Mouse (Mus musculus) C2C12 (cell line): ENCODE data around the gene Dock4. TPM values are rescaled to one million over a fixed set of nuclear protein-coding genes. Genes with fewer than 3 reads are reported as not detected.

Experiments
- H3K27me3 ChIP-seq: one replicate; pipeline ENCODE4 v1.6.1; 2011; ENCODE audit not compliant: control insufficient read depth, insufficient read depth, insufficient read length
- H3K36me3 ChIP-seq: one replicate; pipeline ENCODE4 v1.6.1; 2011; ENCODE audit not compliant: control insufficient read depth, insufficient read depth
- H3K4me3 ChIP-seq: one replicate; pipeline ENCODE4 v1.5.1; 2011; ENCODE audit warnings: mild to moderate bottlenecking, control low read depth; ENCODE audit not compliant: poor library complexity, insufficient read depth, severe bottlenecking
- H3K79me2 ChIP-seq: one replicate; pipeline ENCODE4 v1.6.1; 2011; ENCODE audit not compliant: control insufficient read depth, insufficient read depth
- H3K79me3 ChIP-seq: one replicate; pipeline ENCODE4 v1.6.1; 2011; ENCODE audit warnings: low read depth, control low read depth
- H3ac ChIP-seq: one replicate; pipeline ENCODE3; 2011; ENCODE audit warnings: low read depth; ENCODE audit not compliant: control insufficient read depth, insufficient read length
- CEBPB ChIP-seq: IDR thresholded peaks from one replicate; pipeline ENCODE4 v1.6.1; 2011; ENCODE audit warnings: low read depth, mild to moderate bottlenecking, control low read depth, moderate library complexity
- CTCF ChIP-seq: IDR thresholded peaks from one replicate; pipeline ENCODE4 v1.5.1; 2011; ENCODE audit not compliant: control insufficient read depth, insufficient read depth, insufficient read length
- FOSL1 ChIP-seq: IDR thresholded peaks from one replicate; pipeline ENCODE4 v1.8.0; 2011; ENCODE audit warnings: mild to moderate bottlenecking, low read length; ENCODE audit not compliant: poor library complexity, insufficient read depth, severe bottlenecking
- MAX ChIP-seq: IDR thresholded peaks from one replicate; pipeline ENCODE4 v1.6.1; 2011; ENCODE audit warnings: mild to moderate bottlenecking, control low read depth
- MYOD1 ChIP-seq: IDR thresholded peaks from one replicate; pipeline ENCODE4 v1.6.1; 2011; ENCODE audit warnings: low read depth; ENCODE audit not compliant: control insufficient read depth, insufficient read length
- MYOG ChIP-seq: IDR thresholded peaks from one replicate; pipeline ENCODE4 v1.6.1; 2011; ENCODE audit not compliant: control insufficient read depth, insufficient read length; ENCODE audit errors: extremely low read depth
- USF1 ChIP-seq: IDR thresholded peaks from one replicate; pipeline ENCODE4 v1.6.1; 2011; ENCODE audit warnings: low read depth, mild to moderate bottlenecking, control low read depth, moderate library complexity
- polyA plus RNA-seq: library from polyadenylated mRNA; unstranded; fragments of >200 nt; fragmentation: generic; extraction: Trizol; gene quantifications from one replicate; pipeline ENCODE4 v1.2.1, GENCODE M21; 2012; ENCODE audit warnings: missing spikeins

The Dock4 gene
- polyA plus RNA-seq, 1 experiment, result 0.80 TPM

GRCm38 (mm10) chr12:40434101-40434500, 11.7 kb upstream of the Dock4 start:
- H3K79me2 ChIP-seq, result no peaks in the 10 kb centered on the region
- H3K36me3 ChIP-seq, result no peaks in the 10 kb centered on the region
- no peak overlapping the region for H3K4me3 ChIP-seq
- peaks cover 1% of the 10 kb centered on the region for H3K79me3 ChIP-seq
- no peak for TF ChIP-seq CEBPB
- no peak for TF ChIP-seq MAX
- no peak for TF ChIP-seq USF1
- TF ChIP-seq MYOG, result no peak
- TF ChIP-seq MYOD1, result no peak
- no peak for TF ChIP-seq CTCF
- no peak for TF ChIP-seq FOSL1
- no peak overlapping the region for H3ac ChIP-seq
- no peaks in the 10 kb centered on the region for H3K27me3 ChIP-seq

- H3K27me3 ChIP-seq, result no peaks in the 10 kb centered on the region
- H3K79me3 ChIP-seq, result peaks cover 1% of the 10 kb centered on the region
- H3ac ChIP-seq, result no peak overlapping the region
- no peak for TF ChIP-seq CEBPB
- H3K4me3 ChIP-seq, result no peak overlapping the region
- H3K36me3 ChIP-seq, result no peaks in the 10 kb centered on the region
- H3K79me2 ChIP-seq, result no peaks in the 10 kb centered on the region
Observed at GRCm38 (mm10) chr12:40438049-40438448, 7.7 kb upstream of the Dock4 start.

GRCm38 (mm10) chr12:40445206-40445605, 546 bp upstream of the Dock4 start:
- Histone ChIP-seq H3K4me3 (peak overlapping the region; percentile 87), H3K79me3 (peaks cover 2% of the 10 kb centered on the region), H3K36me3 (no peaks in the 10 kb centered on the region), H3K27me3 (no peaks in the 10 kb centered on the region), H3ac (peak overlapping the region; percentile 60), H3K79me2 (no peaks in the 10 kb centered on the region)
- TF ChIP-seq MAX (peak; percentile 38), CTCF (no peak)

GRCm38 (mm10) chr12:40446450-40447381, 964 bp downstream of the Dock4 start:
- H3ac ChIP-seq, result peak overlapping the region; percentile 93
- H3K79me2 ChIP-seq, result no peaks in the 10 kb centered on the region
- peaks cover 2% of the 10 kb centered on the region for H3K79me3 ChIP-seq
- H3K36me3 ChIP-seq, result no peaks in the 10 kb centered on the region
- no peak for TF ChIP-seq MYOG
- no peak for TF ChIP-seq USF1
- no peak for TF ChIP-seq MAX
- TF ChIP-seq MYOD1, result no peak
- no peak for TF ChIP-seq CEBPB
- TF ChIP-seq FOSL1, result no peak
- no peak for TF ChIP-seq CTCF
- H3K27me3 ChIP-seq, result no peaks in the 10 kb centered on the region
- peak overlapping the region; percentile 87 for H3K4me3 ChIP-seq

- H3K27me3 ChIP-seq, result no peaks in the 10 kb centered on the region
- no peaks in the 10 kb centered on the region for H3K79me2 ChIP-seq
- H3ac ChIP-seq, result no peak overlapping the region
- no peak for TF ChIP-seq FOSL1
- no peak for TF ChIP-seq MYOG
- peaks cover 2% of the 10 kb centered on the region for H3K79me3 ChIP-seq
- H3K36me3 ChIP-seq, result no peaks in the 10 kb centered on the region
- no peak overlapping the region for H3K4me3 ChIP-seq
Observed at GRCm38 (mm10) chr12:40447561-40448355, 2.0 kb downstream of the Dock4 start.
